Mouse (Mus musculus) small intestine, adult 2 months (tissue): Measurements from ENCODE around the gene Tmem253.

Experiments
- CTCF ChIP-seq: fragments of 200-500 bp; IDR thresholded peaks from 2 replicates; pipeline ENCODE4 v1.5.1; 2012; ENCODE audit warnings: low read depth, mild to moderate bottlenecking, control low read depth, inconsistent platforms, low read length, moderate library complexity, mixed read lengths; ENCODE audit not compliant: insufficient replicate concordance, insufficient read length; ENCODE audit errors: extremely low read depth
- POLR2A ChIP-seq: fragments of 200-500 bp; IDR thresholded peaks from 2 replicates; pipeline ENCODE4 v1.6.1; 2012; ENCODE audit warnings: low read depth, mild to moderate bottlenecking, control low read depth, inconsistent platforms, low read length, moderate library complexity

DNA sequence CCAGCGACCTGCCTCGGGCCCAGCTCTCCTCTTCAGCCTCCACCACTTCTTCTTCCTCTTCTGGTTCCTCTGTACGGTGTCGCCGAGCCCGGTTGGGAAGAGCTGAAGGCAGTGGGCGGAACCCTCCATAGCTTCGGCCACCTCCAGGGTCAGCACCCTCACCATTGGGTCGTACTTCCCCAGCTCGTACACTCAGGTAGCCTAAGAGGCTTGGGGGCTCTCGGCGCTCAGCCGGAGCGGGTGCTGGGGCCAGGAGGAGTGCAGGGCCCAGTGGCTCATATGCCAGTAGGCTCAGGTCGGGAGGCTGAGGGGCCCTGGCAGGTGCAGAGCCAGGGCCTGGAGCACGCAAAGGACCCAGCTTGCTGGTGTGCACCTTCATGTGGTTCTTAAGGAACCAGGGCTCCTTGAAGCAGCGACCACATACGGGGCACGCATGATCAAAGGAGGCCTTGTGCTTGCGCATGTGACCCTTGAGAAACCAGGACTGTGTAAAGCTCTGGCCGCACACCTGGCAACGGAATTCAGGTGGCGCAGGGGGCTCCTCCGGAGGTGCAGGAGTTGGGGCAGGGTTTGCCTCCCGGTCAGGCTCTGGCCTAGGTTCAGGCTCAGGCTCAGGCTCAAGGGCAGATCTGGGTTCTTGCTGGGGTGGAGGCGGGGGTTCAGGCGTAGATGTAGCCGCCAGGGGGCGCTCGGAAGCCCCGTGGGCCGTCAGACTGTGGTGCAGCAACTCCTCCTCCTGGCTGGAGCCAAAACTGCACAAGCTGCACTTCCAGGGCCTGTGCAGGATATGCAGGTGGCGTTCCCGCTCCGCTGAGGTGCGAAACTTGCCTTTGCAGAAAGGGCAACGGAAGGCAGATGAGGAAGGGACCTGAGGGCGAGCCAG lies 6.9 kb upstream of the Tmem253 start:
- peak; percentile 100 for TF ChIP-seq CTCF
- TF ChIP-seq POLR2A: no peak
